Mouse (Mus musculus) thymus, postnatal 0 days (tissue): Measurements from ENCODE around the gene Rybp. TPM values are rescaled to one million over a fixed set of nuclear protein-coding genes. Genes with fewer than 3 reads are reported as not detected.

Experiments
- DNase-seq: peaks from one replicate; pipeline ENCODE4 v3.0.0-alpha.2; 2015; ENCODE audit warnings: low spot score
- polyA plus RNA-seq: library from polyadenylated mRNA; unstranded; fragments of >200 nt; fragmentation: Nextera tagmentation; extraction: Ambion mirVana; gene quantifications from 2 replicates; pipeline ENCODE4 v1.2.1, GENCODE M21; 2015

Gene Rybp
- polyA plus RNA-seq, 1 experiment from 2014 or later: 14.2 TPM

DNA sequence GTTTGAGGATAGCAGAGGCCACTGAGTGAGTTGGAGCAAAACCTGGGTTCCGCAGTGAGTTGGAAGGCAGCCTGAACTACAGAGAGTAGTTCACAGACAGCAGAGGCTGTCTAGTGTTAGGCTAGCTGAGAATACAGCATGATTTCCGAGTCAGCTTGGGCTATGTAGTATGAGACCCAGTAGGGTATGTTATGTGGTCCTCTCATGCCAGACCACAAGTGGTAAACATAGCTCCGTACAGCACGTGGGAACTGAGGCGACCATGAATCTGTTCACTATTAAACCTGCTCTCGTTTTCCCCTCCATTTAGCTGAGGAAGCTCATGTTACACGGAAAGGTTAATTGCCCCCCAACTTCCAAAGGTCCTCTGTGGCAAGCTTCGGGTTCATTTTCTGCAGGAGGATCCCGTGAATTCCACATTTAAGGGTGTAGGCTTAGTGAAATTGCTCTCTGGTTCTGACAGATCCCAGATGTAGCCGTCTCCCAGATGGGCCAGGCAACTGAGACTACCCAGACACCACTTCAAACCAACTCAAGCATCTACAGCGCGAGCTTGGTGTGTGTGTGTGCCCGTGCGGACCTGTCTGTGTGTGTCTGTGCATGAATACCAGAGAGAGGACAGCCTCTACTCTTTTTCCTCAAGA lies 66.2 kb downstream of the Rybp start:
- no peak for DNase-seq

DNA sequence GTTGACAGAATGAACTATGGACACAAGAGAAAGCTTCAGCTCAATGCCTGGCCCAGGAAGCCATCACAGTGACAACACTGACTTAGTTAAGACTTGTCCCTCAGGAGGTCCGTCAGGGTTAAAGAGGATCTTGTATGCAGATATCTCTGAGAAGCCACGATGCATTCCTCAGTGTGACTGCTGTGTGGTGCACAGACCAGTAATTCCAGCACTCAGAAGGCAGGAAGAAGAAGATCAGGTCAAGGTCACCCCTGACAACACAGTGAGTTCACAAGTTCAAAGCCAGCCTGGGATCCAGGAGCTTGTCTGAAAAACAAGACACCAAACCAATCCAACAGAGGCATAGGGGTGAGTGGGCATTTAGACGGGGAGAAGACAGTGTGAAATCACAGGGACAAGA lies 67.3 kb downstream of the Rybp start:
- DNase-seq: no peak

DNA sequence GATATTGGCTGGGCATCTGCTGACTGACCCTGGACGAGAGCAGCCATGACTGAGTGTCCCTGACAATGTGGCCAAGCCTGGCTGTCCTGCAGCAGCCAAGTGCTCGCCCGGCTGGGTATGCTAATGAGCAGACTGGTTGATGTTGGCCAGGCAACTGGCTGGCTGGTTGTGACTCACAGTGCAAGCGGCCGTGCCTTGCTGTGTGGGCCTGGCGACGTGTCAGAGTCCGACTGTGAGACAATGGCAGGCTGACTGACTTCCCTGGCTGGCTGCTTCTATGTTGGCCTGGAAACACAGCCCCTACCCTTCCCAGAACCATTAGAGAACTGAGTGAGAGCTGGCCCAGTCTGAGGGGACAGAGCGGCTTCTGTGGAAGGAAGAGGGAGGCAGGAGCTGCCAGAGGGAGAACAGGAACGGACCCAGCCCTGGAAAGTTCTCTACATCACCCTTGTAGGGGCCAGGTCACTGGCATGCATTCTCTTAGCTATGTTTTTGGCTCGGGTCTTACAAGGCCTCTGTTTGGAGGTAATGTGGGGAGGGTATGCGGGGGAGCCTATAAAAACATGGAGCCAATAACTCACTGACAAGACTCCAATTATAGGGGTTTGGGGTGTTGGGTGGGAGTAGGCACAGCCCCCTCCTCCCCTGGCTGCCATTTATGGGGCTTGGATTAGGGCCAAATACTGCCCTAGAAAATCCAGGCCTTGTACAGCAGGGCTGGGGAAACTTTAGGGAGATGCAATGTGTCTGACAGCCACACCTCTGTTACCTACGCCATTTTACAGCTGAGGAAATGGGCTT lies 68.5 kb downstream of the Rybp start:
- DNase-seq: no peak

DNA sequence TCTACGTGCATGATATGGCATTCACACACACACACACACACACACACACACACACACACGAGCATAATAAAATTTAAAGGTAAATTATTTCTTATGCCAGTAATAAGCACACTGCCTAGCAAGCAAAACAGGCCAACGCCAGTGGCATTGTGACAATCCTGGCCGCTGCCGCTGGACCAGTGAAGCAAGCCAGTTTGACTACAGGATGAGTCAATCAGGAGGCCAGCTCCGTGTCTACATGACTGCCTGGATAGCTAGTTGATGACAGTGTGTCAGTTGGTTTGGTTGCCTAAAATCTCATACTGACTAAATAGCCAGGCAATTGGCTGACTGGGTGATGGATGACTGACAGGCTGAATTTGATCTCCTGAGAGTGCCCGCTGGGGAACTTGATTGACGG lies 69.8 kb downstream of the Rybp start:
- no peak for DNase-seq

DNA sequence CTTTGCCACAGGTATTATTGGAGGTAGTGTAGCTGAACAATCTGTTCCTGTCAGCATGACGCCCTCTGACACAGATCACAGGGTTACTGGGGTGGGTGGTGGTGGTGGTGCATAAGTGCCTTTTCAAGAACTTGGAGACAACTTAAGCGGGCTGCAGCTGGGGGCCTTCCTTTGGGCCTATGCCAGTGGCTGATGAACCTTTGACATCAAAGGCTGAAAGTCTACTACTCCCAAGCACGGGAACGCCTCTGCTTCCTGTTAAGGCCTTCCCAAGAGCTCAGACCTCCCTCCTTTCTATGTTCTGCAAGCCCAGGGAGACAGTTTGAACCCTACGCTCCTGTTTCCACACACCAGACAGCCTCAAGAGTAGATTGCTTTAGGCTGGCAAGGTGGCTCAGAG lies 70.3 kb downstream of the Rybp start:
- peak; percentile 18 for DNase-seq

- DNase-seq: peak; percentile 11
Measured at GRCm38 (mm10) chr6:100215809-100216208, 71.5 kb downstream of the Rybp start.

- no peak for DNase-seq
Measured at GRCm38 (mm10) chr6:100214132-100214913, 73.0 kb downstream of the Rybp start.

GRCm38 (mm10) chr6:100213596-100213995 lies 73.7 kb downstream of the Rybp start:
- DNase-seq: no peak

DNA sequence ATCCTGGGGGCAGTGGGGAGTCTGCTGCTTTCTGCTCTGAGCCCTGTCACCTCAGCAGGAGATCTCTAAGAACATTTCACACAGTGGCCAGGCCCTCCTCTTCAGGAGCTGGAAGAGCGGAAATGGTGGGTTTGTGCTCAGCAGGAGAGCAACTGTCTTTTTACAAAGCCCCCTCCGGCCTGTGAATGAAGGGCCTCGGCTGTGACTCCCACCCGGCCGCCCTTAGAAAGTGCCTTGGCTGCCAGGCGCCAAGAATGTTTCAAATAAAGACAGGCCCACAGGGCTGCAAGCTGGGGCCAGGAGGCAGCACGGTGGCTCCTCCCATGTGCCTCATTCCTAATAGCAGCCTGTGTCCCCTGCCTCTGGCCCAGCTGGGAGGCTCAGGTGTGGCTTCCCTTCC lies 74.5 kb downstream of the Rybp start:
- peak; percentile 10 for DNase-seq

GRCm38 (mm10) chr6:100211646-100212045 lies 75.6 kb downstream of the Rybp start:
- DNase-seq: no peak

- DNase-seq: no peak
Measured at GRCm38 (mm10) chr6:100210517-100210916, 76.8 kb downstream of the Rybp start.

- no peak for DNase-seq
Measured at GRCm38 (mm10) chr6:100206741-100207275, 80.5 kb downstream of the Rybp start.

DNA sequence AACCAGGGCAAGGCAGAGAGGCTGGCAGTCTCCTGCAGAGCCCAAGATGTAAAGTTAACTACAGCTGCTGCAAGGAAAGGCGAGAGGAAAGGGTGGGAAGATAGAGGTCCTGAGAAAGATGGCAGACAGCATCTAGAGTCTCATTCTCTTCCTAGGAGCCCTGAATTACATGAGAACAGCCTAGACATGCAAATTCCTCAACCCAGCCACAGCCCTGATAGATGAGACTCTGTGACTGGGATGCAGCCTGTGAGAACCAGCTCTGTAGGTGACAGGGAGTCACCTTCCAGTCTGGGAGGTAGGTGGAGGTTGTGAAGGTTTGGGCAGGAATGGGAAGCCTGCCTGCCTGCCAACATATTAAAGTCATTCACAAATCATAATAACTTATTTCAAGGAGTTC lies 81.0 kb downstream of the Rybp start:
- DNase-seq: no peak

DNA sequence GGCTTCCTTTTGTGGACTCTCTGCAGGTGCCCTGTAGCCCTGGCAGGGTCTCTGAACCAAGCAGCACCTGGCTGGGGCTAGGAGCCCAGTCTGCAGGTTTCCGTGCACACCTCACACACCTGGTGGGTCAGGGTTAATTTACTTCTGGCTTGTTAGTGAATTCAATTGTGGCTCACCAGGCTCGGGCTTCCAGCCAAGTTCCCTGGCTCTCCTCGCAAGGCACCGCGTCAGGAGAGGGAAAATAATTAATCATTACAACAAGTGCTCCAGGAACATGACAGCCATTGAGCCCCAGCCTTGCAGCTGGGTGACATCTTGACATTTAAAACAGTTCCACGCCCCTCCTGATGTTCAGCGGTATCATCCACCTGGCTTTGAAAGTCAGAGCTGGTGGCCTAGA lies 82.8 kb downstream of the Rybp start:
- peak; percentile 28 for DNase-seq

GRCm38 (mm10) chr6:100203492-100203891 lies 83.8 kb downstream of the Rybp start:
- no peak for DNase-seq

GRCm38 (mm10) chr6:100202091-100202490 lies 85.2 kb downstream of the Rybp start:
- no peak for DNase-seq

GRCm38 (mm10) chr6:100197102-100197501 lies 90.2 kb downstream of the Rybp start:
- DNase-seq: no peak

- DNase-seq: no peak
Measured at GRCm38 (mm10) chr6:100195870-100196409, 91.3 kb downstream of the Rybp start.

- no peak for DNase-seq
Measured at GRCm38 (mm10) chr6:100195091-100195490, 92.2 kb downstream of the Rybp start.

DNA sequence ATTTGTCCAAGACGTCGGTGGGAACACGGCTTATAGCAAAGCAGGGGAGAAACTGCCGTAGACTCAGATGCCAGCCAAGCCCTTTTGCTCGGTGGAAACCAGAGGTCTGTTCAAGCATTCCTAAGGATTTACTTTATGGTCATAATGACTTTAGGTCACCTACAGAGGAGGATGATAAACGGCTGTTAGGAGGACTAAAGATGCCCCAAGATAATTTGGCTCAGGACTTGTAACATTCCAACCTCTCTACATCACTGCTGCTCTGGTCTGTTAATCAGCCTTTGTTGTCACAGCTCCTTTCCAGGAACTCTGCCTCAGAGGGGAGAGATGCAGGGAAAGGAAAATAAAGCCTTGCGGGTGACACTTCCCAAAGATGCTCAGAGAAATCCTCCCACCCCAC lies 93.5 kb downstream of the Rybp start:
- no peak for DNase-seq

- no peak for DNase-seq
Measured at GRCm38 (mm10) chr6:100192691-100193229, 94.5 kb downstream of the Rybp start.
